Mouse (Mus musculus) E14TG2a.4 (cell line): Measurements from ENCODE around the gene Ide.

Source experiments
- H3K27me3 ChIP-seq: 2 replicates; pipeline ENCODE4 v1.6.1; 2014; ENCODE audit warnings: low read length, control low read depth; ENCODE audit not compliant: insufficient read depth
- H3K36me3 ChIP-seq: 2 replicates; pipeline ENCODE4 v1.6.1; 2014; ENCODE audit warnings: low read length, control low read depth; ENCODE audit not compliant: insufficient read depth
- H3K4me1 ChIP-seq: replicated peaks from 2 replicates; pipeline ENCODE4 v1.6.1; 2014; ENCODE audit warnings: low read depth, low read length, control low read depth
- H3K4me3 ChIP-seq: replicated peaks from 2 replicates; pipeline ENCODE4 v1.5.1; 2014; ENCODE audit warnings: mild to moderate bottlenecking, low read length
- H3K9me3 ChIP-seq: 2 replicates; pipeline ENCODE4 v1.6.1; 2014; ENCODE audit warnings: low read length, control low read depth
- CTCF ChIP-seq: conservative IDR thresholded peaks from 2 replicates; pipeline ENCODE4 v1.5.1; 2014; ENCODE audit warnings: low read length
- NANOG ChIP-seq: IDR thresholded peaks from 2 replicates; pipeline ENCODE4 v1.6.1; 2014; ENCODE audit warnings: borderline replicate concordance, low read length, mixed read lengths
- POU5F1 ChIP-seq: IDR thresholded peaks from 2 replicates; pipeline ENCODE4 v1.6.1; 2014; ENCODE audit warnings: low read length, borderline replicate concordance

The Ide gene

GRCm38 (mm10) chr19:37275555-37275954 is 62.1 kb downstream of the Ide start:
- Histone ChIP-seq H3K36me3 (peaks cover 100% of the 10 kb centered on the region), H3K4me1 (no peaks in the 10 kb centered on the region), H3K4me3 (no peak overlapping the region), H3K9me3 (no peaks in the 10 kb centered on the region), H3K27me3 (no peaks in the 10 kb centered on the region)
- TF ChIP-seq POU5F1 (no peak), NANOG (no peak)

- peaks cover 32% of the 10 kb centered on the region for H3K4me1 ChIP-seq
- peaks cover 55% of the 10 kb centered on the region for H3K36me3 ChIP-seq
- no peaks in the 10 kb centered on the region for H3K9me3 ChIP-seq
- H3K4me3 ChIP-seq: no peak overlapping the region
- TF ChIP-seq POU5F1 (no peak), CTCF (no peak), NANOG (no peak)
- H3K27me3 ChIP-seq: no peaks in the 10 kb centered on the region
Measured at GRCm38 (mm10) chr19:37269106-37269505, 68.5 kb downstream of the Ide start.

GRCm38 (mm10) chr19:37265333-37266103 is 72.1 kb downstream of the Ide start:
- Histone ChIP-seq H3K36me3 (peaks cover 20% of the 10 kb centered on the region), H3K4me1 (peaks cover 48% of the 10 kb centered on the region), H3K9me3 (no peaks in the 10 kb centered on the region), H3K4me3 (no peak overlapping the region), H3K27me3 (no peaks in the 10 kb centered on the region)
- no peak for TF ChIP-seq POU5F1
- peak; percentile 98 for TF ChIP-seq CTCF

- no peaks in the 10 kb centered on the region; the same call in 1 of the 2 replicates for H3K27me3 ChIP-seq
- H3K36me3 ChIP-seq: peaks cover 10% of the 10 kb centered on the region
- H3K4me1 ChIP-seq: peaks cover 51% of the 10 kb centered on the region
- TF ChIP-seq CTCF (no peak), NANOG (peak; percentile 47; the same call in 1 of the 2 replicates), POU5F1 (no peak)
- H3K4me3 ChIP-seq: peak overlapping the region; percentile 61
- no peaks in the 10 kb centered on the region for H3K9me3 ChIP-seq
Measured at GRCm38 (mm10) chr19:37263943-37264897, 73.4 kb downstream of the Ide start.

GRCm38 (mm10) chr19:37263566-37263942 is 74.1 kb downstream of the Ide start:
- peaks cover 4% of the 10 kb centered on the region; the same call in 1 of the 2 replicates for H3K36me3 ChIP-seq
- H3K4me1 ChIP-seq: peaks cover 44% of the 10 kb centered on the region
- peak overlapping the region; percentile 61 for H3K4me3 ChIP-seq
- H3K27me3 ChIP-seq: no peaks in the 10 kb centered on the region; the same call in 1 of the 2 replicates
- H3K9me3 ChIP-seq: no peaks in the 10 kb centered on the region
- TF ChIP-seq POU5F1: no peak
- no peak for TF ChIP-seq CTCF
- TF ChIP-seq NANOG: no peak

GRCm38 (mm10) chr19:37262389-37262788 is 75.3 kb downstream of the Ide start:
- no peak for TF ChIP-seq POU5F1
- TF ChIP-seq NANOG: no peak
- peaks cover 35% of the 10 kb centered on the region for H3K4me1 ChIP-seq

GRCm38 (mm10) chr19:37255321-37255720 is 82.3 kb downstream of the Ide start:
- H3K27me3 ChIP-seq: no peaks in the 10 kb centered on the region; the same call in 1 of the 2 replicates
- H3K36me3 ChIP-seq: no peaks in the 10 kb centered on the region
- TF ChIP-seq NANOG: no peak
- TF ChIP-seq CTCF: 0 out of 2 replicates have a peak, but pooled peaks have one; percentile 4
- TF ChIP-seq POU5F1: no peak
- no peaks in the 10 kb centered on the region for H3K9me3 ChIP-seq
- H3K4me1 ChIP-seq: peaks cover 21% of the 10 kb centered on the region
- no peak overlapping the region for H3K4me3 ChIP-seq

More at GRCm38 (mm10) chr19:37262389-37262788, 75.3 kb downstream of the Ide start:
- Histone ChIP-seq H3K9me3 (no peaks in the 10 kb centered on the region), H3K36me3 (no peaks in the 10 kb centered on the region), H3K4me3 (no peak overlapping the region), H3K27me3 (no peaks in the 10 kb centered on the region; the same call in 1 of the 2 replicates)

- TF ChIP-seq POU5F1 (no peak), NANOG (no peak), CTCF (no peak)
- Histone ChIP-seq H3K4me3 (peak overlapping the region; percentile 53), H3K4me1 (peaks cover 12% of the 10 kb centered on the region), H3K9me3 (no peaks in the 10 kb centered on the region), H3K27me3 (no peaks in the 10 kb centered on the region), H3K36me3 (no peaks in the 10 kb centered on the region)
Measured at GRCm38 (mm10) chr19:37252104-37252503, 85.5 kb downstream of the Ide start.
